Mouse (Mus musculus) C2C12 (cell line): ENCODE measurements around the gene Kcnj2.

Experiments used
- CEBPB ChIP-seq: IDR thresholded peaks from one replicate; pipeline ENCODE4 v1.6.1; 2011; ENCODE audit warnings: low read depth, mild to moderate bottlenecking, control low read depth, moderate library complexity
- CTCF ChIP-seq: IDR thresholded peaks from one replicate; pipeline ENCODE4 v1.5.1; 2011; ENCODE audit not compliant: control insufficient read depth, insufficient read depth, insufficient read length
- MAX ChIP-seq: IDR thresholded peaks from one replicate; pipeline ENCODE4 v1.6.1; 2011; ENCODE audit warnings: mild to moderate bottlenecking, control low read depth
- MYOG ChIP-seq: IDR thresholded peaks from one replicate; pipeline ENCODE4 v1.6.1; 2011; ENCODE audit not compliant: control insufficient read depth, insufficient read length; ENCODE audit errors: extremely low read depth

GRCm38 (mm10) chr11:111074131-111074530 is 8.2 kb downstream of the Kcnj2 start:
- TF ChIP-seq CTCF (no peak), MAX (no peak), CEBPB (no peak), MYOG (no peak)
